Mouse (Mus musculus) duodenum, adult 2 months (tissue): Measurements from ENCODE around the gene Lsm3. TPM values are rescaled to one million over a fixed set of nuclear protein-coding genes. Genes with fewer than 3 reads are reported as not detected.

Experiments
- polyA plus RNA-seq: library from polyadenylated mRNA; depleted of rRNA; stranded (reverse); fragments of >200 nt; gene quantifications from 2 replicates; pipeline ENCODE4 v1.2.3, GENCODE M21; 2012; ENCODE audit warnings: low replicate concordance; rRNA removed

Gene Lsm3
- polyA plus RNA-seq, result 14.3 and 15.3 TPM in 2 replicates

GRCm38 (mm10) chr6:91515545-91516449 lies at the start of gene Lsm3, which contains the start of gene Xpc:
Gene Lsm3 (plus strand): TSS chr6:91515928.
Gene Xpc (minus strand): TSS chr6:91515888.

GRCm38 (mm10) chr6:91472868-91473804 lies 42.6 kb upstream of the Lsm3 start, which contains the start of the genes Chchd4 and Tmem43:
Gene Chchd4 (minus strand): TSS chr6:91473546.
Gene Tmem43 (plus strand): TSS chr6:91473703.

Other genes starting within 250 kb of the Lsm3 start
- gene Wnt7a, start 104.6 kb upstream of the Lsm3 start, polyA plus RNA-seq, result not detected in 2 replicates
- 4.2 and 4.4 TPM in 2 replicates for gene Chchd4, start 42.4 kb upstream of the Lsm3 start, polyA plus RNA-seq
- 15.7 and 17.7 TPM in 2 replicates for gene Tmem43, start 42.2 kb upstream of the Lsm3 start, polyA plus RNA-seq
- 2.2 and 2.7 TPM in 2 replicates for gene Xpc, start within 50 bp of the Lsm3 start, polyA plus RNA-seq
- 103 and 136 TPM in 2 replicates for gene Slc6a6, start 168.1 kb downstream of the Lsm3 start, polyA plus RNA-seq